Mouse (Mus musculus) liver, adult 2 months (tissue): Measurements from ENCODE around the gene Dzip1.

Source experiments
- CTCF ChIP-seq: fragments of 200-500 bp; IDR thresholded peaks from 2 replicates; pipeline ENCODE4 v1.5.1; 2011; ENCODE audit warnings: low read depth, low read length, control low read depth
- POLR2A ChIP-seq: fragments of 200-500 bp; IDR thresholded peaks from 2 replicates; pipeline ENCODE4 v1.6.1; 2011; ENCODE audit warnings: low read length, control low read depth; ENCODE audit not compliant: insufficient read depth; ENCODE audit errors: extremely low read depth

GRCm38 (mm10) chr14:118913651-118914050, 11.6 kb downstream of the Dzip1 start:
- no peak for TF ChIP-seq POLR2A
- TF ChIP-seq CTCF: no peak
